Mouse (Mus musculus) intestine, embryonic 15.5 days (tissue): Measurements from ENCODE around the gene Pnmal1. TPM values are rescaled to one million over a fixed set of nuclear protein-coding genes. Genes with fewer than 3 reads are reported as not detected.

Experiments used
- ATAC-seq: fragments of 200-750 bp; cut with Nextera tagmentation; 2 replicates; pipeline ENCODE4 v1.8.0; 2017; ENCODE audit warnings: moderate TSS enrichment, moderate library complexity
- H3K27ac ChIP-seq: fragments of 300-500 bp; sonication (generic); 2 replicates; pipeline ENCODE4 v1.5.1; 2015; ENCODE audit warnings: mild to moderate bottlenecking, inconsistent platforms
- H3K27me3 ChIP-seq: fragments of 300-500 bp; sonication (generic); replicated peaks from 2 replicates; pipeline ENCODE4 v1.6.1; 2015; ENCODE audit warnings: inconsistent platforms
- H3K36me3 ChIP-seq: fragments of 300-500 bp; sonication (generic); 2 replicates; pipeline ENCODE4 v1.6.1; 2015; ENCODE audit warnings: inconsistent platforms
- H3K4me1 ChIP-seq: fragments of 300-500 bp; sonication (generic); replicated peaks from 2 replicates; pipeline ENCODE4 v1.6.1; 2015; ENCODE audit warnings: inconsistent platforms
- H3K4me2 ChIP-seq: fragments of 300-500 bp; sonication (generic); replicated peaks from 2 replicates; pipeline ENCODE4 v1.6.1; 2015; ENCODE audit warnings: mild to moderate bottlenecking, inconsistent platforms
- H3K4me3 ChIP-seq: fragments of 300-500 bp; sonication (generic); replicated peaks from 2 replicates; pipeline ENCODE4 v1.5.1; 2015; ENCODE audit warnings: inconsistent platforms
- H3K9ac ChIP-seq: fragments of 300-500 bp; sonication (generic); 2 replicates; pipeline ENCODE4 v1.6.1; 2015; ENCODE audit warnings: inconsistent platforms
- H3K9me3 ChIP-seq: fragments of 300-500 bp; sonication (generic); 2 replicates; pipeline ENCODE4 v1.6.1; 2016; ENCODE audit warnings: inconsistent platforms
- WGBS: fragments of 180-500 bp; shearing (Covaris S2); methylation state at CpG from one replicate; pipeline ENCODE4 v1.1.7; 2015; 5-methylcytosine and 5-hydroxymethylcytosine counted together
- polyA plus RNA-seq: library from polyadenylated mRNA; unstranded; fragments of >200 nt; fragmentation: Nextera tagmentation; extraction: Ambion mirVana; gene quantifications from 2 replicates; pipeline ENCODE4 v1.2.1, GENCODE M21; 2015

The Pnmal1 gene
- polyA plus RNA-seq, 1 experiment from 2014 or later = 3.1 TPM

- Histone ChIP-seq H3K9me3 (no peaks in the 10 kb centered on the region), H3K27me3 (no peaks in the 10 kb centered on the region), H3K4me2 (peak overlapping the region; percentile 30), H3K4me3 (0 out of 2 replicates have a peak overlapping the region, but pooled peaks have one; percentile 2), H3K36me3 (peaks cover 40% of the 10 kb centered on the region), H3K9ac (peak overlapping the region; percentile 34; the same call in 1 of the 2 replicates), H3K27ac (no peak overlapping the region), H3K4me1 (peaks cover 36% of the 10 kb centered on the region)
- ATAC-seq = no peak
- WGBS = 71% methylated on average over 13 of the region's 13 CpGs
These were observed 39.9 kb upstream of the Pnmal1 start for GRCm38 (mm10) chr7:16919395-16920149.

DNA sequence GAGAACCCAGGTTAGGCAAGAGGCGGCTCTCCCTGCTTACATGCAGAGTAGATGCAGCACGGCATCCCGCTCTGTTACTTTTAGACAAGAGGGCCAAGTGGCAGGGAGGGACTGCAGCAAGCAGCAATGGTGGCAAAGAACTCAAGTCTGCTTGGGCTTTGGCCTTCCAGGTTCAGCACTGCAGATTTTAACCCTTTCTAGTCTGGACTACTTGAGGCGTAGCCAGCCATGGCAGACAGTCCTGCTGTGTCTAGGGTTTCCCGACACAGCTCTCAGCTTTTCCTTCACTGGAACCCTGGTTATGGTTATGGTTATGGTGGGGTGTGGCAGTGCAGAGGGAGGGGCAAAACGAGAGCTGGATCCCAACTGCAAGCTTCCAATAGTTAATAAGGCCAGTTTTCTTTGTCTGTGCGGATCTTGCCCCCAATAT is 39.3 kb upstream of the Pnmal1 start:
- peak overlapping the region; percentile 30 for H3K4me2 ChIP-seq

DNA sequence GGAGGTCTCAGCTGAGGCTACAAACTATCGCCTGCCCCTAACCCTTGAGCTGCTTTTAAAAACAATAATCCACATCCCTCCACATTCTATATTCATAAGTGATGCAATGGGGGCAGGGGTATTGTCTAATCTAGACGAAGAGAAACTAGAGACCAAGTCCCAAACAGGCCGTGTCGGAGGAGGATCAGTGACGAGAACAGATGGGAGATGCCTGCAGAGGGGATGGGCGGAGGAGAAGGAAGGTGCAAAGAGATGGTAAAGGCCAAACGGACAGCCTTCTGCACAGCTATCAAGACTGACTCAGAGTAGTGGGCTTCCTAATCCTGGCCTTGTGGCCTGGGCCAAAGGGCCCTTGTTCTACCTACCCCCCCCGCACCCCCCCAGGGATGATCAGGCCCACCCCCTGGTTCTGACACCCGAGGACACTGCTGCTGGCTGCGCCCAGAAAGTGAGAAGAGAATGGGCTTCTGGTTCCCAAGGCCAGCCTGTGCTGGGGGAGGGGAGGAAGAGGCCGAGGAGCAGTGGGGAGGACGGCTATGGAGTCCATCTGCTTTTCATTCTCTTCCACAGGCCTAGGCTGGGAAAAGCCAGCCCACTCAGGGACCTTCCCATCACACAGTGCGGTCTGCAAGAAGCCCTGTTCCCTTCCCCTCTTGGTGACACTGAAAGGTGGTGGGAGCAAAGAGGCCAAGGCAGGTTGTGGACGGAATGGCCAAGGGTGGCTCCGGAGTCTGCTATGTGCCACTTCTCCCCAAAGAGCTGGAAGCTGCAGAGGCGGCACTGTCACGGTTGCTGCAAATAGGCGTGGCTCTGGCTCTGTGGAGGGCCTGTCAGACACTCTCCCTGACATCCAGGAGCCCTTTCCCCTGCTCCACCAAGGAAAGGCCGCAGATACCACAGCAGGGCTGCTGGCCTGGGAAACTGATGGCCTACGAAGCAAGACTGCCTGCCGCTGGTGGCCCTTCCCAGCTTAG is 38.4 kb upstream of the Pnmal1 start:
- Histone ChIP-seq H3K4me2 (peak overlapping the region; percentile 69), H3K27ac (peak overlapping the region; percentile 96), H3K4me1 (peaks cover 36% of the 10 kb centered on the region), H3K9ac (peak overlapping the region; percentile 97), H3K27me3 (no peaks in the 10 kb centered on the region), H3K9me3 (no peaks in the 10 kb centered on the region), H3K4me3 (peak overlapping the region; percentile 94), H3K36me3 (peaks cover 26% of the 10 kb centered on the region)
- no peak for ATAC-seq
- WGBS = 43% methylated on average over 21 of the region's 21 CpGs

More for the DNA sequence above, 39.3 kb upstream of the Pnmal1 start:
- no peak for ATAC-seq
- 0 out of 2 replicates have a peak overlapping the region, but pooled peaks have one; percentile 2 for H3K4me3 ChIP-seq
- H3K9ac ChIP-seq = 0 out of 2 replicates have a peak overlapping the region, but pooled peaks have one; percentile 34
- H3K27me3 ChIP-seq = no peaks in the 10 kb centered on the region
- WGBS = 68% methylated on average over 7 of the region's 7 CpGs
- H3K4me1 ChIP-seq = peaks cover 36% of the 10 kb centered on the region
- H3K36me3 ChIP-seq = peaks cover 34% of the 10 kb centered on the region
- no peak overlapping the region for H3K27ac ChIP-seq
- no peaks in the 10 kb centered on the region for H3K9me3 ChIP-seq

GRCm38 (mm10) chr7:16921881-16922335 is 37.6 kb upstream of the Pnmal1 start:
- Histone ChIP-seq H3K4me1 (peaks cover 36% of the 10 kb centered on the region), H3K9me3 (no peaks in the 10 kb centered on the region), H3K36me3 (peaks cover 18% of the 10 kb centered on the region), H3K27me3 (no peaks in the 10 kb centered on the region), H3K9ac (peak overlapping the region; percentile 97), H3K4me3 (peak overlapping the region; percentile 94), H3K27ac (peak overlapping the region; percentile 96), H3K4me2 (peak overlapping the region; percentile 69)
- 31% methylated on average over 6 of the region's 6 CpGs for WGBS
- ATAC-seq = peak; percentile 39

- H3K36me3 ChIP-seq = peaks cover 13% of the 10 kb centered on the region
- H3K27me3 ChIP-seq = no peaks in the 10 kb centered on the region
- peak; percentile 21 for ATAC-seq
- H3K27ac ChIP-seq = peak overlapping the region; percentile 96
- peak overlapping the region; percentile 94 for H3K4me3 ChIP-seq
- 34% methylated on average over 10 of the region's 10 CpGs for WGBS
- H3K4me1 ChIP-seq = peaks cover 36% of the 10 kb centered on the region
- H3K9me3 ChIP-seq = no peaks in the 10 kb centered on the region
- peak overlapping the region; percentile 69 for H3K4me2 ChIP-seq
- peak overlapping the region; percentile 97 for H3K9ac ChIP-seq
These were observed 37.0 kb upstream of the Pnmal1 start for GRCm38 (mm10) chr7:16922360-16922973.

DNA sequence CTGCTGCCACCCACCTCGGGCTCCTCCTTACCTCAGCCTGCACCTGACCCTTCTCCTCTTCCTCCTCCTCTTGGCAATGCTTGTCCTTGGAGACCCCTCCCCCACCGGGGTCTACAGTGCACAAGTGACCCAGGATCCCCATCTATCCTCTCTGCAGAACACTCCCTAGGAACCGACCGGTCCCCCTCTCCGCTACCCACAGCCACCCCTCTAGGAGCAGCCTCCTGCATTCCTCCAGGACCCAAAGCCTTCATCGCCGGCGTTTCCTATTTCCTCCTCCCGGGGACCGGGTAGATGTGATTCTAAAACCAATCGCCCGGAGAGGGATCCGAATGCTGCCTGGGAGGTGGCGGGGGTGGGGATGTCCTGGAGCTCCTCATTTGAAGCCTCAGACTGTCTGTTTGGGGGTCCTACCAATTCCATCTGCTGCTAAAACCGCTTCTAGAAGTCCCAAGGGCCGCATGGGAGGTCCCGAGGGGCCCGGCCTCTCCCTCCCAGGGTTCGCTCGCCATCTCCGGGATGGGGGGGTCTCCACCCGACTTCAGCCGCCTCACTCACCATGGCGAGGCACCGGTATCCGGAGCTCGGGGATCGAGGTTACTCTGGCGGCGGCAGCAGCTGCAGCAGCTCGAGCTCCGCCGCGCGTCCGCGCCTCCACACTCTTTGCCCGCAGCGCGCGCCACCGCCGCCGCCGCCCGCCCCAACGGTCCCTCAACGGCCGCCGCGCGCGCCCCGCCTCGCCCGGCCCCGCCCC is 36.0 kb upstream of the Pnmal1 start:
- ATAC-seq = no peak
- peak overlapping the region; percentile 96 for H3K27ac ChIP-seq
- H3K4me2 ChIP-seq = peak overlapping the region; percentile 69
- peaks cover 36% of the 10 kb centered on the region for H3K4me1 ChIP-seq
- no peaks in the 10 kb centered on the region for H3K9me3 ChIP-seq
- peak overlapping the region; percentile 97 for H3K9ac ChIP-seq
- peaks cover 3% of the 10 kb centered on the region for H3K36me3 ChIP-seq
- H3K27me3 ChIP-seq = no peaks in the 10 kb centered on the region
- peak overlapping the region; percentile 94 for H3K4me3 ChIP-seq
- WGBS = under 1% methylated on average over 57 of the region's 57 CpGs

DNA sequence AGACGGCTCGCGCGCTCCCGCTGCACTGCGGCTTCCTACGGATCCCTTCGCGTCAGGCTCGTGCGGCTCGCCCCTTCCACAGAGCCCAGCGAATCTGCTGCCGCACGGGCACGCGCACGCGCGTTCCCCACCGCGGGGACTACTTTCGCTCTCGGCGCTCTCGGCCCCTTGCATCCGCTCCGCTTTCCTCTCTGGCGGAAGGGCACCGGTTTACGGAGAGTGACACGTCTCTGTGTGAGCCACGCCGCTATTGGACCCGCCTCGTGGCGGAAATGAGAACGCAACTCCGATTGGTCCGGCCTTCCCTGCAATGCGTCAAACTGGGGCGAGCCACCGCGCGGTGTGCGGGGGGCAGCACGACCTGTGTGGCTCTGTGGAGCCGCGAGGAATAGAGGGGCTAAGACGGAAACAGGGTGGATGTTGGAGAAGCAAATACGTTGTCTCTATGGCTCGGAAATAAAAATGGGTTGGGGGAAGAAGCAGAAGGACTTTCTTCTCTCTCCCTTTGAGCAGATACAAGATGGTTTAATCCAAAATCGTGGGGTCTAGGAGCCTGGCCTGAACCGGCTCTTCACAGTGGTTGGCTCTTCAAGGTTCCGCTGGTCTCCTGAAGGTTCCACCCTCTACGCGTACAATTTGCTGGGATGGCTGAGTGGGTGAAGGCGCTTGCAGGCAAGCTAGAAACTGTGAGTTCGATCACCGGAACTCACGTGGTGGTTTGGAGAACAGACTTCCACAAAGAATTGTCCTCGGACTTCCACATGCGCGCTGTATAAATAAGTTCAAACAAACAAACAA is 35.2 kb upstream of the Pnmal1 start, which contains the start of gene Calm3:
Gene Calm3 (minus strand): TSS at position 78 of the 798 bp plus-strand sequence.
- peak within 1 kb of the TSS; percentile 96 for H3K27ac ChIP-seq
- H3K4me3 ChIP-seq = peak within 1 kb of the TSS; percentile 94
- WGBS = 2% methylated on average over 64 of the region's 64 CpGs
- H3K4me2 ChIP-seq = peak within 1 kb of the TSS; percentile 69
- H3K9ac ChIP-seq = peak within 1 kb of the TSS; percentile 97
- H3K36me3 ChIP-seq = no peaks in the 10 kb centered on the region
- H3K4me1 ChIP-seq = peaks cover 35% of the 10 kb centered on the region
- H3K9me3 ChIP-seq = no peaks in the 10 kb centered on the region
- H3K27me3 ChIP-seq = no peaks in the 10 kb centered on the region
- ATAC-seq = peak; percentile 92

GRCm38 (mm10) chr7:16928341-16928740 is 31.1 kb upstream of the Pnmal1 start:
- no peaks in the 10 kb centered on the region for H3K27me3 ChIP-seq
- H3K9ac ChIP-seq = no peak overlapping the region
- H3K4me2 ChIP-seq = no peak overlapping the region
- H3K27ac ChIP-seq = no peak overlapping the region
- no peaks in the 10 kb centered on the region for H3K4me1 ChIP-seq
- 56% methylated on average over 2 of the region's 2 CpGs for WGBS
- H3K36me3 ChIP-seq = no peaks in the 10 kb centered on the region
- ATAC-seq = no peak
- no peaks in the 10 kb centered on the region for H3K9me3 ChIP-seq
- H3K4me3 ChIP-seq = no peak overlapping the region

DNA sequence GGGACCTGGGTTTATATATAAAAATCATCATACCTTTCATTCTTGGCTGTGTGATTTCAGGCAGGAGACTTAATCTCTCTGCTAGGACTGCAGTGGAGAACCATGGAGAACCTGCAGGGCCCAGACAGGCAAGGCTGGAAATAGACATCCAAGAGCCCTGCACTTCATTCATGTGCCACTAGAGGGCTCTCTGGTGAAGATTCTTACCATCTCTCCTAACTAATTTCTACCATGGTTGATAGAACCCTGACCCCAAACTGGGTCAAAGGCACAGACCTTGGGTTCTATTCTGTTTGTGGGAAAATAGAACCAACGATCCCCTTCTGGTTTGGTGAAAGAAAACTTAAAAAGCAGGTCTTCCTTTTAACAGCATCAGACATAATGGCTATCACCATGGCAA is 28.6 kb upstream of the Pnmal1 start:
- no peak overlapping the region for H3K27ac ChIP-seq
- no peaks in the 10 kb centered on the region for H3K36me3 ChIP-seq
- 15% methylated on average over 1 of the region's 1 CpGs for WGBS
- H3K4me2 ChIP-seq = no peak overlapping the region
- H3K9ac ChIP-seq = no peak overlapping the region
- no peaks in the 10 kb centered on the region for H3K9me3 ChIP-seq
- no peaks in the 10 kb centered on the region for H3K27me3 ChIP-seq
- H3K4me1 ChIP-seq = no peaks in the 10 kb centered on the region
- no peak overlapping the region for H3K4me3 ChIP-seq
- ATAC-seq = peak; percentile 15; the same call in 1 of the 2 replicates

GRCm38 (mm10) chr7:16931968-16932627 is 27.4 kb upstream of the Pnmal1 start:
- Histone ChIP-seq H3K9ac (no peak overlapping the region), H3K4me3 (no peak overlapping the region), H3K27me3 (no peaks in the 10 kb centered on the region), H3K36me3 (no peaks in the 10 kb centered on the region), H3K4me1 (no peaks in the 10 kb centered on the region), H3K27ac (no peak overlapping the region), H3K9me3 (no peaks in the 10 kb centered on the region), H3K4me2 (no peak overlapping the region)
- 18% methylated on average over 14 of the region's 14 CpGs for WGBS
- peak; percentile 63 for ATAC-seq
